Mouse (Mus musculus): ENCODE measurements around the gene Pth1r. TPM values are rescaled to one million over a fixed set of nuclear protein-coding genes. Genes with fewer than 3 reads are reported as not detected.

Pth1r gene
- polyA plus RNA-seq, 1 experiment, result 0.34 TPM

GRCm38 (mm10) chr9:110678886-110679285, 68.1 kb downstream of the Pth1r start:
- Histone ChIP-seq H3K27ac (ENCODE audit: insufficient read depth, low read depth, low read length) (no peak overlapping the region), H3K4me3 (ENCODE audit: insufficient read depth, low read length) (no peak overlapping the region), H3K4me1 (ENCODE audit: control insufficient read depth, insufficient read depth, low read length) (peaks cover 74% of the 10 kb centered on the region)
- TF ChIP-seq POLR2A (IDR thresholded peaks at IDR 0.05; ENCODE audit: borderline replicate concordance, low read depth, low read length) (no peak), CTCF (IDR thresholded peaks at IDR 0.05; ENCODE audit: low read depth, low read length) (no peak)

- Histone ChIP-seq H3K4me3 (ENCODE audit: insufficient read depth, low read length) (peak overlapping the region; percentile 26), H3K4me1 (ENCODE audit: control insufficient read depth, insufficient read depth, low read length) (peaks cover 65% of the 10 kb centered on the region), H3K27ac (ENCODE audit: insufficient read depth, low read depth, low read length) (peak overlapping the region; percentile 79)
- TF ChIP-seq POLR2A (IDR thresholded peaks at IDR 0.05; ENCODE audit: borderline replicate concordance, low read depth, low read length), result no peak
- TF ChIP-seq CTCF (IDR thresholded peaks at IDR 0.05; ENCODE audit: low read depth, low read length), result no peak
Measured at GRCm38 (mm10) chr9:110676492-110676911, 70.4 kb downstream of the Pth1r start.

GRCm38 (mm10) chr9:110673107-110673752, 73.7 kb downstream of the Pth1r start:
- H3K4me1 ChIP-seq (ENCODE audit: control insufficient read depth, insufficient read depth, low read length), result peaks cover 45% of the 10 kb centered on the region
- no peak overlapping the region for H3K27ac ChIP-seq (ENCODE audit: insufficient read depth, low read depth, low read length)
- TF ChIP-seq POLR2A (IDR thresholded peaks at IDR 0.05; ENCODE audit: borderline replicate concordance, low read depth, low read length) (no peak), CTCF (IDR thresholded peaks at IDR 0.05; ENCODE audit: low read depth, low read length) (no peak)
- no peak overlapping the region for H3K4me3 ChIP-seq (ENCODE audit: insufficient read depth, low read length)

DNA sequence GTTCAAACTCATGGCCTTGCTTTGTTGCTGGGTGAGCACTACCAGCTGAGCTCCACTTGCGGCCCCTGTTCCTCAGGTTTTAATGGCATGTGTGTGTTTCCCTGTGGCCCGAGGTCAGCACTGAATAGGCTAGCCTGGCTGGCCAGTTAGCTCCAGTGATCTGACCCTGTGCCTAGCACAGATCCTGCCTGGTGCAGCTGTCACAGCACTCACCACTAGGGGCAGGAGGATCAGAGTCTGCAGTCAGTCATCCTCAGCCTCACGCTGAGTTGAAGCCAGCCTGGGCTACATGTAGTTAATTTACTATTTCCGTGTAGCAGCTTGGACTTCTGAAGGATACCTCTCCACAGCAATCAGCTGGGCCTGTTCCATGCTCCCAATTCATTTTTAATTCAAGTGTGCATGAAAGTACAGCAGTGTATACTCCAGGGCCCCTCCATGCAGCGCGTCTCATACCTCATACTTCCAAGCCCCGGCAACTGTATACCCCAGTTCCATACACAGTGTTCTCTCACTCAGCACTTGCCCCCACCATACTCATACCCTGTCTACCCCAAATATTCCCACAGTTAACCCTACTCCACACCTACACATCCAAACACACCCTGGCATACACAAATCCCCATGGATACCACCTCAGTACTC, 74.4 kb downstream of the Pth1r start:
- TF ChIP-seq POLR2A (IDR thresholded peaks at IDR 0.05; ENCODE audit: borderline replicate concordance, low read depth, low read length), result no peak
- TF ChIP-seq CTCF (IDR thresholded peaks at IDR 0.05; ENCODE audit: low read depth, low read length), result 0 out of 2 replicates have a peak, but pooled peaks have one; percentile 24
- Histone ChIP-seq H3K4me1 (ENCODE audit: control insufficient read depth, insufficient read depth, low read length) (peaks cover 46% of the 10 kb centered on the region), H3K4me3 (ENCODE audit: insufficient read depth, low read length) (no peak overlapping the region), H3K27ac (ENCODE audit: insufficient read depth, low read depth, low read length) (no peak overlapping the region)

Other genes starting within 250 kb of the Pth1r start
- gene Setd2, start 214.5 kb downstream of the Pth1r start, polyA plus RNA-seq (2012; ENCODE audit: insufficient read depth, insufficient read length, missing spikeins), result 63.3 and 71.5 TPM in 2 replicates
- 6.8 and 10.0 TPM in 2 replicates for gene Nradd, start 122.7 kb downstream of the Pth1r start, polyA plus RNA-seq (2012; ENCODE audit: insufficient read depth, insufficient read length, missing spikeins)
- 50.4 and 51.9 TPM in 2 replicates for gene Nbeal2, start 93.0 kb downstream of the Pth1r start, polyA plus RNA-seq (2012; ENCODE audit: insufficient read depth, insufficient read length, missing spikeins)
- 134 and 143 TPM in 2 replicates for gene Ccdc12, start 90.6 kb downstream of the Pth1r start, polyA plus RNA-seq (2012; ENCODE audit: insufficient read depth, insufficient read length, missing spikeins)
- gene Myl3, start 5.3 kb downstream of the Pth1r start, polyA plus RNA-seq (2012; ENCODE audit: insufficient read depth, insufficient read length, missing spikeins), result not detected in 2 replicates
- not detected in 2 replicates for gene Prss42, start 51.0 kb upstream of the Pth1r start, polyA plus RNA-seq (2012; ENCODE audit: insufficient read depth, insufficient read length, missing spikeins)
- not detected in 2 replicates for gene Prss44, start 66.8 kb upstream of the Pth1r start, polyA plus RNA-seq (2012; ENCODE audit: insufficient read depth, insufficient read length, missing spikeins)
- not detected in 2 replicates for gene Prss43, start 79.5 kb upstream of the Pth1r start, polyA plus RNA-seq (2012; ENCODE audit: insufficient read depth, insufficient read length, missing spikeins)
- gene Prss45, start 87.4 kb upstream of the Pth1r start, polyA plus RNA-seq (2012; ENCODE audit: insufficient read depth, insufficient read length, missing spikeins), result not detected in 2 replicates
- gene Prss46, start 97.4 kb upstream of the Pth1r start, polyA plus RNA-seq (2012; ENCODE audit: insufficient read depth, insufficient read length, missing spikeins), result not detected in 2 replicates
- not detected in 2 replicates for gene Prss50, start 110.8 kb upstream of the Pth1r start, polyA plus RNA-seq (2012; ENCODE audit: insufficient read depth, insufficient read length, missing spikeins)
- 12.6 and 16.4 TPM in 2 replicates for gene Als2cl, start 132.7 kb upstream of the Pth1r start, polyA plus RNA-seq (2012; ENCODE audit: insufficient read depth, insufficient read length, missing spikeins)
- not detected in 2 replicates for gene Tmie, start 133.0 kb upstream of the Pth1r start, polyA plus RNA-seq (2012; ENCODE audit: insufficient read depth, insufficient read length, missing spikeins)
- not detected in 2 replicates for gene Fam240a, start 169.7 kb upstream of the Pth1r start, polyA plus RNA-seq (2012; ENCODE audit: insufficient read depth, insufficient read length, missing spikeins)
- not detected in 2 replicates for gene Tdgf1, start 199.0 kb upstream of the Pth1r start, polyA plus RNA-seq (2012; ENCODE audit: insufficient read depth, insufficient read length, missing spikeins)
- 0.15 TPM in 1 of 2 replicates, not detected in the other for gene Lrrc2, start 204.4 kb upstream of the Pth1r start, polyA plus RNA-seq (2012; ENCODE audit: insufficient read depth, insufficient read length, missing spikeins)
- not detected in 2 replicates for gene Rtp3, start 243.4 kb upstream of the Pth1r start, polyA plus RNA-seq (2012; ENCODE audit: insufficient read depth, insufficient read length, missing spikeins)